Mouse (Mus musculus): Measurements from ENCODE around the gene Upk3b. TPM values are rescaled to one million over a fixed set of nuclear protein-coding genes. Genes with fewer than 3 reads are reported as not detected.
"Not testable (repeated sequence)": the region's sequence is repeated elsewhere in the genome, so short reads cannot be mapped to it uniquely, and the experiment has no call there.

The Upk3b gene
- total RNA-seq, 2 experiments from 2014 or later, result not detected

GRCm38 (mm10) chr5:136027612-136028311 is 10.5 kb upstream of the Upk3b start:
- no peak for ATAC-seq (replicated peaks; ENCODE audit: low FRiP score, poor library complexity, severe bottlenecking)

GRCm38 (mm10) chr5:136034868-136035267 is 3.4 kb upstream of the Upk3b start:
- ATAC-seq (replicated peaks; ENCODE audit: low FRiP score, poor library complexity, severe bottlenecking), result no peak

GRCm38 (mm10) chr5:136035285-136035684 is 3.0 kb upstream of the Upk3b start:
- ATAC-seq (replicated peaks; ENCODE audit: low FRiP score, poor library complexity, severe bottlenecking), result no peak

GRCm38 (mm10) chr5:136036667-136037066 is 1.6 kb upstream of the Upk3b start:
- ATAC-seq (replicated peaks; ENCODE audit: low FRiP score, poor library complexity, severe bottlenecking), result no peak

- ATAC-seq (replicated peaks; ENCODE audit: low FRiP score, poor library complexity, severe bottlenecking), result no peak
These were observed 1.9 kb downstream of the Upk3b start for GRCm38 (mm10) chr5:136040210-136040609.

- no peak for ATAC-seq (replicated peaks; ENCODE audit: low FRiP score, poor library complexity, severe bottlenecking)
These were observed 3.0 kb downstream of the Upk3b start for GRCm38 (mm10) chr5:136041260-136041659.

GRCm38 (mm10) chr5:136041666-136042065 is 3.4 kb downstream of the Upk3b start:
- no peak for ATAC-seq (replicated peaks; ENCODE audit: low FRiP score, poor library complexity, severe bottlenecking)

GRCm38 (mm10) chr5:136044865-136045264 is 6.6 kb downstream of the Upk3b start:
- no peak for ATAC-seq (replicated peaks; ENCODE audit: low FRiP score, poor library complexity, severe bottlenecking)

GRCm38 (mm10) chr5:136045408-136045807 is 7.1 kb downstream of the Upk3b start:
- no peak for ATAC-seq (replicated peaks; ENCODE audit: low FRiP score, poor library complexity, severe bottlenecking)

- peak; percentile 62; the same call in 1 of the 2 replicates for ATAC-seq (replicated peaks; ENCODE audit: low FRiP score, poor library complexity, severe bottlenecking)
These were observed 7.7 kb downstream of the Upk3b start for GRCm38 (mm10) chr5:136045987-136046386.

GRCm38 (mm10) chr5:136048541-136048940 is 10.2 kb downstream of the Upk3b start:
- not testable (repeated sequence) for ATAC-seq (replicated peaks; ENCODE audit: low FRiP score, poor library complexity, severe bottlenecking)

GRCm38 (mm10) chr5:136049926-136050325 is 11.6 kb downstream of the Upk3b start:
- no peak for ATAC-seq (replicated peaks; ENCODE audit: low FRiP score, poor library complexity, severe bottlenecking)

- no peak for ATAC-seq (replicated peaks; ENCODE audit: low FRiP score, poor library complexity, severe bottlenecking)
These were observed 13.2 kb downstream of the Upk3b start for GRCm38 (mm10) chr5:136051231-136052085.

GRCm38 (mm10) chr5:136052861-136053655 is 14.8 kb downstream of the Upk3b start:
- no peak for ATAC-seq (replicated peaks; ENCODE audit: low FRiP score, poor library complexity, severe bottlenecking)

GRCm38 (mm10) chr5:136054301-136055077 is 16.2 kb downstream of the Upk3b start, which contains the start of gene Upk3bl:
Gene Upk3bl, plus strand, starts transcription at chr5:136054492.
- no peak for ATAC-seq (replicated peaks; ENCODE audit: low FRiP score, poor library complexity, severe bottlenecking)

GRCm38 (mm10) chr5:136056062-136056461 is 17.8 kb downstream of the Upk3b start:
- ATAC-seq (replicated peaks; ENCODE audit: low FRiP score, poor library complexity, severe bottlenecking), result no peak

GRCm38 (mm10) chr5:136057085-136057484 is 18.8 kb downstream of the Upk3b start:
- no peak for ATAC-seq (replicated peaks; ENCODE audit: low FRiP score, poor library complexity, severe bottlenecking)

- peak; percentile 76 for ATAC-seq (replicated peaks; ENCODE audit: low FRiP score, poor library complexity, severe bottlenecking)
These were observed 23.3 kb downstream of the Upk3b start for GRCm38 (mm10) chr5:136061567-136061966.

GRCm38 (mm10) chr5:136063920-136064319 is 25.6 kb downstream of the Upk3b start:
- no peak for ATAC-seq (replicated peaks; ENCODE audit: low FRiP score, poor library complexity, severe bottlenecking)
